Mouse (Mus musculus) liver, adult (tissue): ENCODE results near the gene Ccdc152.

Experiments
- GATA4 ChIP-seq: IDR thresholded peaks from 2 replicates; pipeline ENCODE4 v1.6.1; 2014; ENCODE audit warnings: mild to moderate bottlenecking, low read length; ENCODE audit not compliant: insufficient replicate concordance

The Ccdc152 gene

DNA sequence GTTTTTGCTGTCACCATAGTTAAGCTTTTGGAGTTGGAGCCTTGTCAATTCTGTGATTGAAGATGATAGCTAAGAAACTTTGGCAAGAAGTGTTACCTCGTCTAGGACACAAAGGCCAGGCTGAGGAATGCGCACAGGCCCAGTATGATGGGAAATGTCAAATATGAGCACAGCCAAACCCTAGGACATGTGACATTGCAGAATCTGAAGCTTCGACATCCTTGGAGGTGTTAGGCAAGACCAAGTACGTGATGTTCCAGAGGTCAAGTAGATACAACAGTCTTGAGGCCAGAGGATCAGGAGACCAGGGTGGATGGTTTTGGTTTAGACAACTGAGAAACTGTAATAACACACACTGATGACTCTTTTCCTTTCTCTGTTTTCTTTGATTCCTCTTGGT is 43.0 kb downstream of the Ccdc152 start:
- no peak for TF ChIP-seq GATA4

DNA sequence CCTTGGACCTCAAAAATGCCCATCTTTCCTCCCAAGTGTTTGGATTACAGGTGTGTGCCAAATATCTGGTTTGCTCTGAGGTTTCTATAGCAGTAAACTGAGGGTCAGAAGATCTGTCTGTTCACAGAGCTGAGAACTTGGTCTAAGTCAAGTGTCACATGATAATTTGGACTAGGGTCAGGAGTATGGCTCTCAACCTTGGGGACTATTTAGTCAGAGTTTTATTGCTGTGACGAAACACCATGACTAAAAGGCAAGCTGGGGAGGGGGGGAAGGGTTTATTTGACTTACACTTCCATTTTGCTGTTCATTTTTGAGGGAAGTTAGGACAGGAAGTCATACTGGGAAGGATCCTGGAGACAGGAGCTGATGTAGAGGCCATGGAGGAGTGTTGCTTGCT is 44.3 kb downstream of the Ccdc152 start:
- no peak for TF ChIP-seq GATA4

GRCm38 (mm10) chr15:3251718-3252067 is 51.6 kb downstream of the Ccdc152 start:
- no peak for TF ChIP-seq GATA4

GRCm38 (mm10) chr15:3251031-3251717 is 52.2 kb downstream of the Ccdc152 start:
- peak; percentile 91; the same call in 1 of the 2 replicates for TF ChIP-seq GATA4

DNA sequence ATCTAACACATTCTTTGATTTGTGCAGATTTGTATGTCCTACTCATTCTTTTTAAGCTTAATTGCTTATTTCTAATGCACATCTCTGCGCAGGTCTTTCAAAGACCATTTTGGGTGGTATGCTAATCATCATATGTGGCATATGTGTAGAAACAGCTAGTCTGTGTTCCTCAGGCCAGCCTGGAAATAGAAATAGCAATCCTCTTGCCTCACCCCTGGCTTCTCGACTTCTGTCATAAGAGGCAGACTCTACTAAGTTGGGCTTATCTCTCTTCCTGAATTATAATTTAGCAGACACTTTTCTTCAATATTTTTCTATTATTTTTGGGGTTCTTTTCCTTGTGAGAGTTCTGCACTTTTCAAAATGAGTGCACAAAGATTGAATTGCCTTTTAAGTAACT is 52.7 kb downstream of the Ccdc152 start:
- TF ChIP-seq GATA4 = no peak

GRCm38 (mm10) chr15:3237963-3238362 is 65.4 kb downstream of the Ccdc152 start:
- TF ChIP-seq GATA4 = no peak

- no peak for TF ChIP-seq GATA4
These were observed 67.0 kb downstream of the Ccdc152 start for GRCm38 (mm10) chr15:3236338-3236737.

DNA sequence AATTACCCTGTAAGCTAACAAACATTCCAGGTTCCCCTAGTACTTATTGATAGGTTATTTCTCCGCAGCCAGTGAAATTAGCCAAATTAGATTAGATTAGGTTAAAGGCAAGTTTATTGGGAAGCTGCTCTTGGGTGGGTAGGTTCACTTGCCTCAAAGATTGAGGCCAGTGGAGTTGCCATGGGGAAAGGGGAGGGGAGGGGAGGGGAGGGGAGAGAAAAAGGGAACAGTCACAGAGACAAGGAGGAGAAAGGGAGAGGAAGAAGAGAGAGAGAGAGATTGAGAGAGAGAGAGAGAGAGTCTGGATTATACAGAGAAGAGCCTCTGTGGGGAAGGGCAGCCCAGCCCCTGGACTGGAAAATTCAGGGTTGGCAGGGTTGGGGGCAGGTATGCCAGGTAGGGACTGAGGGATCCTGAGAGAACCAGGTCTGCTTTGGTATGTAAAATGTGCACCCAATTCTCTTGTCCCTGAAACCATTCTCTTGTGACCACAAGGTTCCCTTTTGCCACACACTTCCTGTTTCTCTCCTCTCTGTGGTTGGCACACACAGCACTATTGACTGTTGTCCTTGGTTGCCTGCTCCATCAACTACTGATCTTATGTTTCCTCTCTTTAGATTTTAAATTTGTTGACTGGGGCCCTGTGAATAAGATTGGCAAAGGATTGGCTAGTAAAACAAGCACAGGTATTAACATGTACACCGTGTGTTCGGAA is 69.3 kb downstream of the Ccdc152 start:
- TF ChIP-seq GATA4 = no peak

GRCm38 (mm10) chr15:3232168-3232835 is 71.0 kb downstream of the Ccdc152 start:
- TF ChIP-seq GATA4 = peak; percentile 94

DNA sequence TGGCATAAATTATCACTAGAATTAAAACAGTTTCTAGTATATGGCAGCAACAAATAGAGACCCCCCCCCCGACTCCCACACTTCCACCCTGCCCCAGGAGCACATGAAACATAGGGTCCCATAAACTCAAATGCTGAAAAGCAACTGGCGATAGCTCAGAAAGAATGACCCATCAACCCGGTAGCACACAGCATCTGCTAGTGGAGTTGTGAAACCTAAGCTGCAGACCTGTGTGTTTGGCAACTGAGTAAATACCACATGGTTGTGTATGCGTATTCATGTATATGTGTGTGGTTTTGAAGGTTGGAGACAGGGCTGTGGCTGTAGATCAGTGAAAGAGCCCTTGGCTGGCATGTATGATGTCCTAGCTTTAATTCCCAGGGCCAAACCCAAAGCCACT is 72.3 kb downstream of the Ccdc152 start:
- no peak for TF ChIP-seq GATA4
